Mouse (Mus musculus) cerebellum, adult 9-11 months (tissue): ENCODE data around the gene Ddx23.

Source experiments
- DNase-seq: peaks from one replicate; pipeline ENCODE4 v3.0.0; 2022

Ddx23 gene

GRCm38 (mm10) chr15:98606739-98607138 lies 56.0 kb downstream of the Ddx23 start:
- no peak for DNase-seq

DNA sequence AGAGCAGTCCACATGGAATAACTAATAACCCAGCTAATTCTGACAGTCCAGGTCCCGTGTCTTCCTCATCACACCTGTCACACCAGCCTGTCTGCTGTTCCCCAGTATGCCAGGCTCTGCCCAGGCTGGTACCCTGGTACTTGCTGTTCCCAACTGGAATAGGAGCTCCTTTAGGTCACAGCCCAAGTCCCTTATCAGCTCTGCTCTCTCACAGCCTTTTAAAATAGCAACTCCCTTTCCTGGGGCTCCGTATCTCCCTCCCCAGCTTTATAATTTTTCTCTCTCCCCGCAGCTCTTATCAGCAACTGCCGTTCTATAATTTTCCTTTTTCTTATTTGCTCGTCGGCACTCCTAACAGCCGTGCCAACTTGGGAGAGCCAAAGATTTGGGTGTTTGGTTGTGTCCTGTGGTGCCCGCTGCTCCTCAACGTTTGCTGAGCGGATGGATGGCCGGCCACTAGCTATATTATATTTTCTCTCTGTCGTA lies 56.6 kb downstream of the Ddx23 start:
- DNase-seq, result no peak

DNA sequence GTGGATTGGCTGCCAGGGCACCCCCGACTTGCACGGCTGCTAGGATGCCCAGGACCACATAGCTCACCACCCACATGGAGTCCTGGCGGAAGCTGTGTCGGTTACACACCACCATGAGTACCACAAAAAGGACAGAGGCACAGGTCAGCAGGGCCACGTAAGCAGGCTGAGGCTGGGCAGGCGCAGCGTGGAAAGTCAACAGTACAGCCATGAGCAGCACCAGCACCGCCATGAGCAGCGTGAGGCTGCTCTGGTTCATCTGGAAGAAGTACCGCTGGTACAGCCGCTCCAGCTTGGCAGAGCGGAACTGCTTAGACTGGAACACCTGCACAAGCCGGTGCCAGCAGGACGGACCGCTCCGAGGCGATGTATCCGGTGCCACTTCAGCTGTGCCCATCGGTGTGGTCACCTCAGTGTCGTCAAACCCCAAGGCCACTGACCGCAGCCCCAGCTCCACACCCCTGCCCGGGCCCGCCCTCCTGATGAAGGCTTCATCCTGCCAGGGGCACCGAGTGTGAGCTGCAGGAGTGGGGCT lies 58.6 kb downstream of the Ddx23 start:
- no peak for DNase-seq

DNA sequence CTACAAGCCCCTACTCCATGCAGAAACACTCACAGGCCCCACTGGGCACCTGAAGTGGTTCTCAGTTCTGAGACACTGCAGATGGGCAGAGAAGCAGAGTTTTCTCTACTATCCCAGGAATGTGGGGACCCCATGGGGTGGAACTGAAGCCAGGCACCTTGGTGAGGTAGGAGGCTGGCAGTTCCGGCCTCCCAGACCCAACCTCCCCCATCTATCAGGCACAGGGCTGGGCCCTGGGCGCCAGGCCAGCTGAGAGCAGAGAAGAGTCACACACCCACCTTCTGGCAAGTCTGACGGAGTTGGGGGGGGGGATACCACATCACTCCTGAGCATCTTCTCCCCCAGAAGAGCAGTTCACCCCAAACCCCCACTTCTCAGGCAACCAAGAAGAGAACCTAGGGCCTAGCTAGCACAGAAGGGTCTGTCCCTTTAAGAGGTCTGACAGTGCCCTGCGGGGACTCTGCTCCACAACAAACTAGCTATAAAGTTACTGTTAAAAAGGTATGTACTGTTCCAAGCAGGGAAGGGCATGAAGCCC lies 59.7 kb downstream of the Ddx23 start:
- DNase-seq, result no peak

GRCm38 (mm10) chr15:98602191-98602881 lies 60.4 kb downstream of the Ddx23 start:
- DNase-seq, result no peak

GRCm38 (mm10) chr15:98601832-98602190 lies 60.9 kb downstream of the Ddx23 start:
- no peak for DNase-seq

- no peak for DNase-seq
Observed at GRCm38 (mm10) chr15:98600036-98600709, 62.5 kb downstream of the Ddx23 start.

DNA sequence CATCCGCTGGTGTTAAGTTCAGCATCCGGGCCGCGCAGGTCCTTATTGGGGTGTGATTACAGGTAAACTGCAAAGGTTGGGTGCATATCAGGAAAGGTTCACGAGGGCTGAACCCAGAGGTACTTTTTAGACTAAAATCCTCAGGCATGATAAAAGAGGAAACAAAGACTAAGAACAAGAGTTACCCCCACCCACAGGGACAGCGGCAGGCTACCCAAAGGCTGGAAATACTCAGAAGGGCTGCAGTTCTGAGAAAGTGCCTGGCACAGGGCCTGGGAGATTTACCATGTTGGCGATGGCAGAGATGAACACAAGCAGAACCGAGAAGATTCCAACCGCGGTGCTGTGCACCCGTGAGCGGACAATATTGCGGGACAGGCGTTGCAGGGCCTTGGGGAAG lies 66.1 kb downstream of the Ddx23 start:
- no peak for DNase-seq
